Mouse (Mus musculus) heart, adult 2 months (tissue): ENCODE results near the gene Agpat1.

Experiments
- CTCF ChIP-seq: fragments of 200-600 bp; IDR thresholded peaks from 2 replicates; pipeline ENCODE4 v1.8.1; 2022; ENCODE audit warnings: antibody characterized with exemption, mild to moderate bottlenecking, moderate library complexity
- EP300 ChIP-seq: fragments of 200-500 bp; IDR thresholded peaks from 2 replicates; pipeline ENCODE4 v1.6.1; 2011; ENCODE audit warnings: low read depth, low read length, control low read depth; ENCODE audit not compliant: insufficient read depth
- POLR2A ChIP-seq: fragments of 200-500 bp; IDR thresholded peaks from 2 replicates; pipeline ENCODE4 v1.6.1; 2011; ENCODE audit warnings: mild to moderate bottlenecking, low read depth, low read length, control low read depth; ENCODE audit not compliant: insufficient read depth

GRCm38 (mm10) chr17:34587423-34587811 lies 16.6 kb upstream of the Agpat1 start:
- TF ChIP-seq CTCF (no peak), EP300 (0 out of 2 replicates have a peak, but pooled peaks have one; percentile 38), POLR2A (peak; percentile 93)
